Mouse (Mus musculus): ENCODE measurements around the gene Gpd1.
"Not testable (repeated sequence)": the region's sequence is repeated elsewhere in the genome, so short reads cannot be mapped to it uniquely, and the experiment has no call there.

The Gpd1 gene

DNA sequence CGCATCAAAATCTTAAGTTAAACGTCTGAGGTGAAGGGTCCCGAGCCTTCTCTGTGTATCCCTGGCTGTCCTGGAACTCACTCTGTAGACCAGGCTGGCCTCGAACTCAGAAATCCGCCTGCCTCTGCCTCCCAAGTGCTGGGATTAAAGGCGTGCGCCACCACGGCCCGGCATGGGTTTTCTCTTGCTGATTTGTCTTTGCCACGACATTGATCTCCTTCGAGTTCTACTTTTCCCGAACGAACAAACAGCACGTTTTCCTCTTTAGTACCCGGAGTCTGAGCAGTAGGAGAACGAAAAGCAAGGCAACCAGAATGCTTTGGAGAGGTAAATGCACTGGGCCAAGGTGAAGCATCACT is 15.7 kb upstream of the Gpd1 start:
- DNase-seq (ENCODE audit: low read depth, low spot score) = not testable (repeated sequence)

DNA sequence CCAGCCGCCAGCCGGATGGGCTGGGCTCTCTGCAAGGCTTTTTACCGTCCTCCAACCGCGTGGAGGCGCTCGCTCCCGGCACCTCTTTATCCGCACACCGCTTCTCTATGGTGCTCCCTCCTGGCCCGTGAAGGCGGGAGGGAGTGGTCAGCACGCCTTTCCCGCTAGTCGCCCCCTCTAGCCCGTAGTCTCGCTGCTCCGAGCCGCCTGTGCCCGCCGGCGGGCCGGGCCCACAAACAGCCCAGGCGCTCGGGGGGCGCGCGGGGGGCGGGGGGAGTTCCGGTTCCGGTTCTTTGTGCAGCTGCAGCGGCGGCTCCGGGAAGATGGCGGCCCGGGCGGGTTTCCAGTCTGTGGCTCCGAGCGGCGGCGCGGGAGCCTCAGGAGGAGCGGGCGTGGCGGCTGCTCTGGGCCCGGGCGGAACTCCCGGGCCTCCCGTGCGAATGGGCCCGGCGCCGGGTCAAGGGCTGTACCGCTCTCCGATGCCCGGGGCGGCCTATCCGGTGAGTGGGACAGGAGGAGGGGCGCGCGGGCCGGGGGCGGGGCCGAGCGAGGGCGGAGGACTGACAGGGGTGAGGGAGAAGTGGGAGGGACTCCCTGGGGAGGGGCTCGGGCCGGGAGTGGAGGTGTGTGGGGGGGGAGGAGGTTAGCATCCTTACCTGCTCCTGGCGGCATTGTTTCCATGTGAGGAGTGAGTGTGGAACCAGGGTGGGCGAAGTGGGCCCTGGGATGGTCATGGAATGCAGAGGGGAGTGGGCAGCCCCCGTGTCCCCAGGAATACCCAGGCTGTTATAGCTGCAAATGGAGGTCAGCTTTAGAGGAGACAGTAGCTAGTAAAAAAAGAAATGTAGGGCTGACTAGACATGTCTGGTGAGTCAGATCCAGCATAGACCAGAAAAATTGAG is 15.1 kb upstream of the Gpd1 start, which contains the start of gene Smarcd1:
TSS of gene Smarcd1 (plus strand) at position 131 of the 902 bp plus-strand sequence.
- DNase-seq (ENCODE audit: low read depth, low spot score) = peak; percentile 92

DNA sequence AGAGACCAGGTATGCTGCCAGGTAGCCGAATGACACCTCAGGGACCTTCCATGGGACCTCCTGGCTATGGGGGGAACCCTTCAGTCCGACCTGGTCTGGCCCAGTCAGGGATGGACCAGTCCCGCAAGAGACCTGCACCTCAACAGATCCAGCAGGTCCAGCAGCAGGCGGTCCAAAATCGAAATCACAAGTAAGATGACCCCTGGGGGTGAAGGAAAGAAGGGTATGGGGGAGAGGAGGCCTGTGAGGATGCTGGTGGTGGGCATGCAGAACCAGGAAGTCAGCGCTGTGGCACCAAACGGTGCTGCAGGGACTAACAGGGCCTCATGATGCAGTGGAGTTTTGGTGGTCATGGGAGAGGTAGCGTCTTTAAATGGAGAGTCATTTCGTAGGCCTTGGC is 14.2 kb upstream of the Gpd1 start:
- no peak for DNase-seq (ENCODE audit: low read depth, low spot score)

DNA sequence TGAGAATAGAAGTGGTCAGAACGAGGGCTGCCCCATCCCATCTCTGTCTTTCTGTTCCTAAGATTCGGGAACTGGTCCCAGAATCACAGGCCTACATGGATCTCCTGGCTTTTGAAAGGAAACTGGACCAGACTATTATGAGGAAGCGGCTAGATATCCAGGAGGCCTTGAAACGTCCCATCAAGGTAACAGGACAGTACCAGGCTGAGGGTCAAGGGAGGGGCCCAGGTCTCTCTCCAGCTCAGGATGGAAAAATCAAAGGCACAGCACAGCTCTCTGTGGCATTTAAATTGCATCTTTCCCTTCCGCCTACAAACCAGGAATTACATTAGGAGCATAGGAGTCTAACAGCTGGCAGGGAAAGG is 13.7 kb upstream of the Gpd1 start:
- DNase-seq (ENCODE audit: low read depth, low spot score) = no peak

DNA sequence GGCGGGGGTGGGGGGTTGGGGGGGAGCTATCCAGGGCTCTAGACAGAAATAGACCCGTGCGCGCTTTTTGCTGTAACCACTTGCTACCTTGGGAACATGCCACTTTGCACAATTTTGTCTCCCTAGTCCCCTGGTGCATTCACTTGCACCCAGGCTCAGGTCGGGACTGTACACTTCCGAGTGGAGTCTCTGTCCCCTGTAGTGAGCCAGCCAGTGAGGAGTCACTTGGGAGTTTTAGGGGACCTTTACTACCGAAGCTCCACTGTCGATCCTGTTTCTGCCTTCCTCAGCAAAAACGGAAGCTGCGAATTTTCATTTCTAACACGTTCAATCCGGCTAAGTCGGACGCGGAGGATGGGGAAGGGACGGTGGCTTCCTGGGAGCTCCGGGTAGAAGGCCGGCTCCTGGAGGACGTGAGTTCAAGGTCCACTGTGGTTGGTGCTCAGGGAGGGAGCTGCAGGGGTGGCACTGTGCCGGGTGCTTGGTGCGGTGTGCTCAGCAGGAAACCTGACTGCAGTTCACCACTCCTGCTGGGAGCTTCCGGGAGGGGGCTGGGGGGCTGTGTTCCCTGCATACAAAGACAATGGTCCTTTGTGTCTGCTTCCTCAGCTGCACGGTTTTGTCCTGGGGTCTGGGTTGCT is 13.2 kb upstream of the Gpd1 start:
- DNase-seq (ENCODE audit: low read depth, low spot score) = no peak

DNA sequence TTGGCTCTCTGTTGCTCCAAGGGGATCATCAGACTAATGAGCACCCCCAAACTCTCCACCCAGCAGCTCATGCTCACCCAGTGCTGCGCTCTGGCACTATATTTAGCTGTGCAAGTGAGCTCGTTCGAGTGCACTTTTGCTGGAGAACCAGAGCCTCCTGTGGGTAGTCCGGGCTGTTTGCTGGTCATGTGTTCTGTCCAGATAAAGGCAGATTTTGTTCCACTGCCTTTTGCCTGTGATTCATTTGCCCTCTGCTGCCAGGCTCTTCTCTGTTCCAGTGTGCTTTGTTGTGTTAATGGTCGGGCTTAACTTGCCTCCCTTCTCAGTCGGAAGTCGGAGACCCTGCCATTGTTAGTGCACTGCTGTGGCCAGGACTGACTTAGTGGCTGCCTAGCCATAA is 12.4 kb upstream of the Gpd1 start:
- DNase-seq (ENCODE audit: low read depth, low spot score) = no peak

DNA sequence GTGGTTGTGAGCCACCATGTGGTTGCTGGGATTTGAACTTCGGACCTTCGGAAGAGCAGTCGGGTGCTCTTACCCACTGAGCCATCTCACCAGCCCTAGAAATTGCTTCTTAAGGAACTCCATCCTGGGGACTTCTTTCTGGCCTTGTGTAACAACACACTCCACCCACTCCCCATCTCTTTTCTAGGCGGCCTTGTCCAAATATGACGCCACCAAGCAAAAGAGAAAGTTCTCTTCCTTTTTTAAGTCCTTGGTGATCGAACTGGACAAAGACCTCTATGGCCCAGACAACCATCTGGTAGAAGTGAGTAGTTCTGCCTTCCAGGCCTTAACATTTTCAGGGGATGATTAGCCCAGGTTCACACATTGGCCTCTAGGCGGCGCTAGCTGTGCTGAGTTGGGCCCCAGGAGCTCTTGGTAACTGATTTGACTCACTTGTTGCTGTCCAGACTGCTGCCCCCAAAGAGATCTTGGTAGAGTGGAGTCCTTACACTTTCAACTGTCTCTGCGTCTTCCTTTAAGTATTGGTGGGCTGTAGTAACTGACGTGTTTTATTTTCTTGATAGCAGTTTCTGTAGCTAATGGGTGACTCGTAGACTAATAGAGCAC is 11.8 kb upstream of the Gpd1 start, which contains the start of gene Gm17349:
TSS of gene Gm17349 (minus strand) at position 51 of the 609 bp plus-strand sequence.
- DNase-seq (ENCODE audit: low read depth, low spot score) = no peak

DNA sequence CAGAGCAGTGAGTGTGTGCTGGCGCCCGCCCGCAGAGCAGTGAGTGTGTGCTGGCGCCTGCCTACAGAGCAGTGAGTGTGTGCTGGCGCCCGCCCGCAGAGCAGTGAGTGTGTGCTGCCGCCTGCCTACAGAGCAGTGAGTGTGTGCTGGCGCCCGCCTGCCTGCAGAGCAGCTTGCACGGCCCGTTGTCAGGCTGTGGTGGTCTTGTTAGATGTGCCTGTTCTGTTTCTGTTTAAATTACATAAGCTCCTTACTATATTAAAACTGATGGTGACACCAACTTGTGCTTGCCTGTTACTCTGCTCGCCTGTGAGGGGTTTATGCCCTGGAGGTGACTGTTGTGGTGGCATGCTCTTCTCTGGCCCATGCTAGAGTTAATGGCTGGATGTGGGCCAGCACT is 9.1 kb upstream of the Gpd1 start:
- no peak for DNase-seq (ENCODE audit: low read depth, low spot score)

DNA sequence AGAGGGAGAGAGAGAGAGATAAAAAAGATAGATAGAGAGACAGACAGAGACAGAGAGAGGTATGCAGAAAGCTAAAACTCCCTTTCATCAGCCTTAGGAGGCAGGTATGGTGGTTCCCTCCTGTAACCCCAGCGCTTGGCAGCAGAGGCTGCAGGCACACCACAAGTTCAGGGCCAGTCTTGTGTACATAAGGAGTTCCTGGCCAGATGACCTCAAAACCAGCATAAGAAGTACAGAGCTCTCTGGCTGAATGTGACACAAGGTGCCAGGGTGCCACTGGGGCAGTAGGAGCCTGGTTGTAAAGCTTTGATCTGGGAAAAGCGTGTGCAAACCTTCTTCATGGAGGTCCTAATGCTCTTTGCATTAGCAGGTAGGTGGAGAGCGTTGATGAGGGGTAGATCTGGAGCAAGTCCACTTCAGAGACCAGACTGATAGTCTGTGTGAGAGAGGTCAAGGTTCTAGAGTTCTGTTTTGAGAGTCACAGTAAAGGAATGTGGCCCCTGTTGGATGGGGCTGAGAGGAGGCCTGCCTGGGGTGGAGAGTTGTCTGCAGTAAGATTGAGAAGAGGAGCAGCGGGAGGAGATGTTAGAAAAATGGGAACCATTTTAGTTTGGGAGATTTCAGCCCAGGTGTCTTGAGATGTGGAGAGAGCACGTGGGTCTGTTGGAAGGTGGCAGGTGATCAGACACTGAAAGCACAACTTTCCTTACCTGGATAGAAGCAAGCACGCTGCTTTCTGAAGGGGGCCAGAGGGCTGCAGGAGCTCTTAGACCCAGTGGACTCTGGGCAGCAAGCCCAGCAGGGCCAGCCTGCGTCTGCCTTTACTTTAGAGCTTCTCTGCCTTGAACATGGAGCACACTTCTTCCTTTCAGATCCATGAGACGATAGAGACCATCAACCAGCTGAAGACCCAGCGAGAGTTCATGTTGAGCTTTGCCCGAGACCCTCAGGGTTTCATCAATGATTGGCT is 6.8 kb upstream of the Gpd1 start:
- DNase-seq (ENCODE audit: low read depth, low spot score) = no peak

DNA sequence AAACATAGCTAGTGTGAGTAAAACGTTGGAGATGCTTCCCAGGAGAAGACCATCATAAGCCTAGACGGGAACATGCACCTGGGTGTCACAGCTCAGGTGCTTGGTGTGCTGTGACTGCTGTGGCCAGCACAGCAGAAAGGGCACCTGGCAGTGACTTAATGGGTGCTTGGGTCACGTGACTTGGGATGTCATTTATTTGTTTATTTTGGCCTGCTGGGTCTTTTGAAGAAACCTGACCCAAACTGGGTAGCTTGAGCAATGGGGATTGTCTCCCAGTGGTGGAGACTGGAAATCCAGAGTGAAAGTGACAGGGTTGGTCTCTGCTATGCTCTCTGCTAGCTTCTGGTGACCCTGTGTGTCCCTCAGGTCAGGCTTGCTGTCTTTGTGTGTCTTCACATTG is 5.8 kb upstream of the Gpd1 start:
- DNase-seq (ENCODE audit: low read depth, low spot score) = no peak

DNA sequence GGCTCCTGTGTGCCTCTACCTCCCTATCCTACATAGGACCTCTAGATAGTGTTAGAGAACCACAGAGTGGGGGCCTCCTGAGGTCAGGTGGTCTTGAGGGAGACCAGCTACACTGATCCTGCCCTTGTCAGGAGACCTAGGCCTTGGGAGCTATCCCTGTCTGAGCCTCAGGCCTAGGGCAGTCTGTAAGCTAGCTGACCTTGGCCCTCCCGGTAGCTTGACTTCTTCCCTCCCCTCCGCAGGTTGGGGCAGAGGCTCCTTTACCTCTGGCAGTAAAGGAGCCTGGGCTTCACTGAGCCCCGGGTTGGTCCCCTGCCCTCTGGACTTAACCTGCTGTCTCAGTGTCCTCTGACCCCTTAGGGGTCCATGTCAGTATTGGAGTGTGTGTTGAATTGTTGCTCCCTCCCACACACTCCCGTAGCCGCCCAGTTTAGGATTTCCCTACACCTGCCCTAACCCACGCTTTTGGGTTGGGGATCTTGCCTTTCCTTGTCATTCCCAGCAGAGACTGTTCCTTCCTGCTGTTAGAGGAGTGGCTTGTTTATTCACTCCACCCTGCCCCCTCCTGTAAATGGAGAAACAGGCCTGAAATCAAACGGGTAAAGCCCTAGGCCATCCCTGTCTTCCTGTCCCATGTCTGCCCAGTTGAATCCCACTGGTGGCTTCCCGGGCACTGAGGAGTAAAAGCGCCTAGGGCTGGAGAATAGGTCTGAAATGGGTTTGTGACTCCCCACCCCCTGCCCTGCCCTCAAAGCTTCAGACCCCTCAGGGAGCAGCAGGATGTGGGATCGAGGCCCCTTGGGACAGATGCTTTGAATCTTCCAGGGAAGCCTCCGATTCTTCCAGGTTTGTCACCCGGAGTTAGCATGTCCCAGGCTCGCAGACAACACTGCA is 4.4 kb upstream of the Gpd1 start:
- no peak for DNase-seq (ENCODE audit: low read depth, low spot score)

DNA sequence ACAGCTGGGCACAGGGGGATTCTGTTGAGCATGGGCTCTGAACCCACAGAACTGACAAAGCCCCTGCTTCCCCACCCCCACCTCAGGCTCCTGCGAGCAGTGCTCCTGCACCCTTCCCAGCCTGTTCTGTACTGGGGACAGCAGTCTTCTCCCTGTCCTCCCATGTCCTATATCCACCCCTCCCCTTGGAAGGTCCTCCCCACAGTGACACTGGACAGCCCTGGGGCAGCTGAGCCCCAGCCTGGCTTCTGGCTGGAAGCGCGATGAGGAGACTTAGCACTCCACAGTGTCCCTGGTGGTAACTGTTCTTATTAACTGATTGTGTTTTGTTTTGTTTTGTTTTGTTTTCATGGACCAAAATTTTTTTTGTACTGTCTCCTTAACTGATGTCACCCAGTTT is 3.7 kb upstream of the Gpd1 start:
- DNase-seq (ENCODE audit: low read depth, low spot score) = no peak

DNA sequence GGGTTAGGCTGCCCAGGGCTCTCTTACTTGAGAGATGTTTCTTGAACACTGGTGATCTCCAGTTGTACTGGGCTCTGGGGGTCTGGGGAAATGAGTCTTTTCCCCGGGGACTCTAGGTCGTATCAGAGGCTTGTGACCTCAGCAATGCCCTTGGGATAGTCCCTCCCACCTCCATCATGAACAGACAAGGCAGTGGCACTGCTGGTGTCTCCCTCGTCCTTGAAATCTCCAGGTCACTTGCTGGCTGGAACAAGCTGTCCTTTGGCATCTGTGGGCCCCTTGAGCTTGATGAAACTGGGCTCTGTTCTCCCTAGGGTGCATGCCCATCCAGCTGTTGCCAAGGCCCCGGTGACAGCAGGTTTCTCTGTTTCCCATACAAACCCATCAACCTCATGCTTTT is 3.1 kb upstream of the Gpd1 start:
- no peak for DNase-seq (ENCODE audit: low read depth, low spot score)

DNA sequence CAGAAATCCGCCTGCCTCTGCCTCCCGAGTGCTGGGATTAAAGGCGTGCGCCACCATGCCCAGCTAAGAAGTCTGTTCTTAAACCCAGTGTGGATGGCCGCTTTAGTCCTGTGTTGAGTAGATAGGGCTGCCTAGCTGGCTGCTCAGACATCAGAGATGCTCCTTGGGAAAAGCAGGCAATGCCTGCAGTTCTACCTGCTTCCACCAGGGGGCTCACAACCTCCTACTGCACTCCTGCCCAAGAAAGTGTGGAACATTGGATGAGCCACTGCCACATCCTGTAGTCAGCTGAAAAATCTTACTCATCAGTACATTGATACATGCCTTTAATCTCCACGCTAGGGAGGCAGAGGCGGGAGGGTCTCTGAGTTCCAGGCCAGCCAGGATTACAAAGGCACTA is 2.5 kb upstream of the Gpd1 start:
- no peak for DNase-seq (ENCODE audit: low read depth, low spot score)

DNA sequence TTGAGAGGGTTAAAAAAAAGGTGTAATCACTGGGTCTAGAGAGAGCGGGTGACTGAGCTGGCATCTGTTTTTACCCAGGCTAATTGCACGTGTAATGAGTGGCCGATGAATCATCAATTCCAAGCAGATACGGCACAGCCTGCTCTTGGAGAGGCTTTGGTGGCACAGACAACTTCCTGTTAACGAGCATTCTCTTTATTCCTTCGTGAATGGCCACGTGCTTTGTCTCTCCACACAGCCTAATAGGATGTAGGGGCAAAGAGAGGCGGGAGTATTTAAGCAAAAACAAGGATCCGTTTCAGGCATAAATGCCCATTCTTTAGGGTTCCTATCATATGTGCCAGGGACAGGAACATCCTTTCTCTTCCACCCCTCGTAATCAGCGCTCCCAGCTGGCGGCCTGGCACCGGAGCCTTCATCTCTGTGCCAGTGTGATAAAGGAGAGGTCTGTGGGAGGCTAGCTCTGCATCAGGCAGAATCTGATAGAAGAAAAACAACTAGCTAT is 1.9 kb upstream of the Gpd1 start:
- DNase-seq (ENCODE audit: low read depth, low spot score) = no peak

DNA sequence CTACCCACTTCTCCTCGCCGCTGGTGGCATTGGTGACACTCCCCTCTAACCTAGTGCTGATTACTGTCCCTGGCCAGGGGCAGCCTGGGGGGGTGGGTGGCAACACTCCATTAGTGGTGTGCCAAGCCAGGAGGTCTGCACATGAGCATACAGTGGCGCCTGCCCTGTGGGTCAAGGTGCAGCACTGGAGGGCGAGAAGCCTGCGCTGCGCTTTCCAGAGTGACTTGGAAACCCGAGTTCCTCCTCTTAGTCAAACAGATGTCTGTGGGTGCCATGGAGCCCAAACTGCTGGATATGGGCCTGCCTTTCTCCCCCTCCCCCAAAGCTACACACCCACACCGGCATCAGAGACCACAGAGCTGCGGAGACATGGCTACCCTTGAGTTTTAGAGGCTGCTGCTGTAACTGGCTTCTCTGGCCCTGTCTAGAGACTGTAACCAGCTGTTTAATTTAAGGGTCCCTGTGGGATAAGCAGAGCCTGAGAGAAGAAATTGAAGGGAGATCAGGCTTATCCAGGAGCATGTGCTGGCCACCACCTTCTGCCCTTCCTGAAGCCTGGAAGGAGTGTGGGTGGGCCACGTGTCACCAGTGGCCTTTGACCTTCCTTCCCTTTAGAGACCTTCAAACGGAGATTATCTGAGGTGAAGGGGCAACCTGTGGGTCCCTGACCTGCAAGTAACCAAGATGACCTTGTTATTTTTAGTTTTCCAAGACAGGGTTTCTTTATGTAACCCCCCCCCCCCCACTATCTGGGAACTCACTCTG is 1.2 kb upstream of the Gpd1 start:
- no peak for DNase-seq (ENCODE audit: low read depth, low spot score)

DNA sequence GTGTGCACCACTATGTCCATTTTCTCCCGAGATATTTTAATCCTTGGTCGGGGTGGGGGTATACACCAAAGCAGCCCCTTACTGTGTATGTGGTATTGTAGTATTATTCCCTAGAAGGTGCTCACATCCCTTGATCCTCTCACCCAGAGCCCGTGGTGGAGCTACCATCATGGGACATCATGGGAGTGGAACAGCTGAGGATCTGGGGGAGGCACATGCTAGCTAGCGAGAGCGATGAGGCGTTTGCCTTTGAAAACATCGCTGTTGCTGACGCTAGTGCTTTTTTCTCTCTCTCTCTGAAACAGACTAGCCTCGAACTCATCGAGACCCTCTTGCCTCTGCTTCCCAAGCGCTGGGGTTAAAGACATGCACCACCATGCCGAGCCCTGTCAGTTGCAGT is 501 bp upstream of the Gpd1 start:
- DNase-seq (ENCODE audit: low read depth, low spot score) = no peak

DNA sequence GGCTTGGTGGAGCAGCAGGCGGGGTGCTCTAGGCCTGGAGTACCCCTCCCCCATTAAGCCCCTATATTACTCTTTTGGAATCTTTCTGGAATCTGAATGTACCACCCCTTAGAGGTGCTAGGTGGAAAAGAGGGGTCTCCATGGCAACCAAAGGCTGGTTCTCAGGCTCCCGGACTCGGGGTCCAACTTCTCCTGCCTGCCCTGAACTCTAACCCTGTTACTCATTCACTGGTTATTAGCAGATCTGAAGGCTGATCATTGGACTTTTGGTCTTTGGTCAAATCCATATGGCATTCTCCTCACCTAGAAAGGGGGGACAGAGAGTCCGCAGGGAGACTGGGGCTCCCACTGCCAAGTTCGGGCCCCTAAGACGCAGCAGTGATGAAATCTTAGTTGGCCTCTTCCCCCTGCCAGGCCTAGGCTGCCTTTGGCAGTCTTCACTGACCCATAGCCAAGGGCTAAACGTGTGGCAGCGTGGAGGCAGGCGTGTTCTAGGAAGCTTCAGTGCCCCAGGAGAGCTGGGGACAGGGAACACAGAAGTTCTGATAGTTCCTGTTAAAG is 1.2 kb downstream of the Gpd1 start:
- no peak for DNase-seq (ENCODE audit: low read depth, low spot score)

DNA sequence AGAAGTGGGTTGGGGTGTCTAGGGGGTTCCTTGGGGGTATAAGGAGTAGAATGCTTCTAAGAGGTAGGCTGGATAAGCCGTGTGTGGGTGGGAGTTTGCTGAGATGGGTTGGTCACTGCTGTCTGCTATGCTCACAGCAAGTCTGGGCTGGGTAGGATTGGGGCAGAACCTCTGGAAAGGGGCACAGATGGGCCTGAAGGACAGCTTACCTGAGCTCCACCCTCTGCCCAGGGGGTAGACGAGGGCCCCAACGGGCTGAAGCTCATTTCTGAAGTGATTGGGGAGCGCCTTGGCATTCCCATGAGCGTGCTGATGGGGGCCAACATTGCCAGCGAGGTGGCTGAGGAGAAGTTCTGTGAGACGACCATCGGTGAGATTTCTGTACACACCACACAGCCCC is 2.5 kb downstream of the Gpd1 start:
- no peak for DNase-seq (ENCODE audit: low read depth, low spot score)

Measured in telencephalon, adult 2 months (tissue).